Mouse (Mus musculus): Measurements from ENCODE around the gene Thap7. TPM values are rescaled to one million over a fixed set of nuclear protein-coding genes. Genes with fewer than 3 reads are reported as not detected.

Thap7 gene
- polyA plus RNA-seq, 1 experiment from 2014 or later: 53.4 TPM

DNA sequence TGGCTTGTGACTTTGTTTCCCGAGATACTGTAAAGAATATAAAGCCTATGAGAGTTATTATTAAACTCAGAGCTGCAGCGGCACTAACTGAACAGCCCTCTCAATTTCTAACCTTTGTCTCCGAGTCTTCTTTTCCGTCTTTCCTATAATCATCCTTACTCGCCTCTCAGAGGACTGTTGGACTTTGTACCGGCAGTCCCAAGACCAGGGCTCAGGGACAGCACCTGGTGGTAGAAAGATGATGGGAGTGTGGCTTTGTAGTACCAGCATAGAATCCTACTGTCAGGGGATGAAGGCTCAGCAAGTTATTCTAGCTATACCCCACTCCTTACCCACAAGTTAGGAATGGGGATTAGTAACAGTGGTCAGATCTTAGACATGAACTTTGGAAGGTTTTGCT lies 4.7 kb downstream of the Thap7 start:
- 94% methylated on average over 6 of the region's 6 CpGs for WGBS
- Histone ChIP-seq H3K9me3 (ENCODE audit: low read length) (no peaks in the 10 kb centered on the region), H3K36me3 (ENCODE audit: insufficient read depth, low read length) (peaks cover 54% of the 10 kb centered on the region)

DNA sequence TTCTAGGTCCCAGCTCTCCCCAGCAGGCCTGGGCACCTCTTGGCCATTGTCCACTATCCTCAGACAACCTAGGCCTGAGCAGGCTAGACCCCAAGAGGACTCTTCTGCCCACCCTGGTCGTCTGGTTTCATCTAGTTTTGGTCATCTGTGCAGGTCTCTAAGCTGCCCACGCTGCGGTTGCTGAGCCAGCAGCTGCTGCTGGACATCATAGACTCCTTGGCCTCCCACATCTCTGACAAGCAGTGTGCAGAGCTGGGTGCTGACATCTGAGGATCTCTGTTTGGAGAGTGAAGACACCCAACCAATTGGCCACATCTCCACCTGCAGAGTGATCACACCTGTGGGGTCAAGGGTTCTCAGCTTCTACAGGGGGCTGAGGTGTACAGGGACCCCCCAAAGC lies 5.4 kb downstream of the Thap7 start:
- no peak overlapping the region for H3K27ac ChIP-seq (ENCODE audit: low read length)
- H3K4me3 ChIP-seq (ENCODE audit: low read depth, low read length): no peak overlapping the region
- H3K4me2 ChIP-seq (replicated peaks; ENCODE audit: low read depth, low read length): no peak overlapping the region
- no peak overlapping the region for H3K9ac ChIP-seq (replicated peaks; ENCODE audit: low read depth)
- TF ChIP-seq EP300 (IDR thresholded peaks at IDR 0.05) (no peak), CTCF (IDR thresholded peaks at IDR 0.05) (no peak)
- no peak for ATAC-seq
- H3K9me3 ChIP-seq (ENCODE audit: low read length): no peaks in the 10 kb centered on the region
- no peaks in the 10 kb centered on the region for H3K27me3 ChIP-seq (replicated peaks; ENCODE audit: insufficient read depth, low read length)
- peaks cover 6% of the 10 kb centered on the region; the same call in 1 of the 2 replicates for H3K4me1 ChIP-seq (ENCODE audit: insufficient read depth, low read depth, low read length)
- no peak for DNase-seq (ENCODE audit: low spot score)
- H3K36me3 ChIP-seq (ENCODE audit: insufficient read depth, low read length): peaks cover 56% of the 10 kb centered on the region
- 84% methylated on average over 3 of the region's 3 CpGs for WGBS

More for the DNA sequence above, 4.7 kb downstream of the Thap7 start:
- DNase-seq (ENCODE audit: low spot score) (no peak), ATAC-seq (no peak)
- no peak overlapping the region for H3K4me3 ChIP-seq (ENCODE audit: low read depth, low read length)
- peaks cover 6% of the 10 kb centered on the region; the same call in 1 of the 2 replicates for H3K4me1 ChIP-seq (ENCODE audit: insufficient read depth, low read depth, low read length)
- no peak overlapping the region for H3K4me2 ChIP-seq (replicated peaks; ENCODE audit: low read depth, low read length)
- no peaks in the 10 kb centered on the region for H3K27me3 ChIP-seq (replicated peaks; ENCODE audit: insufficient read depth, low read length)
- no peak overlapping the region for H3K9ac ChIP-seq (replicated peaks; ENCODE audit: low read depth)
- H3K27ac ChIP-seq (ENCODE audit: low read length): no peak overlapping the region
- TF ChIP-seq EP300 (IDR thresholded peaks at IDR 0.05) (no peak), CTCF (IDR thresholded peaks at IDR 0.05) (no peak)

DNA sequence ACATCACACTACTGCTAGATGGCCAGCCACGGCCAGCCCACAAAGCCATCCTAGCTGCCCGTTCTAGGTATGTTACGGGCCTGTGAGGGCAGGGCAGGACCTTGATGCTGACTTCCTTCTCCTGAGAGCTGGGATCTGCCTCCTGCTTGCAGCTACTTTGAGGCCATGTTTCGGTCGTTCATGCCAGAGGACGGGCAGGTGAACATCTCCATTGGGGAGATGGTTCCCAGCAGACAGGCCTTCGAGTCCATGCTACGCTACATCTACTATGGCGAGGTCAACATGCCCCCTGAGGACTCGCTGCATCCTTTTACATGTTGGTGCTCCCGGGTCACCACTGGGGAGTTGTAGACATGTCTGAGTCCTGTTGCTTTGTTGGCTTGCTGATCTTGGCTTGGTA lies 6.8 kb downstream of the Thap7 start:
- Histone ChIP-seq H3K4me3 (ENCODE audit: low read depth, low read length) (no peak overlapping the region), H3K27me3 (replicated peaks; ENCODE audit: insufficient read depth, low read length) (no peaks in the 10 kb centered on the region), H3K9ac (replicated peaks; ENCODE audit: low read depth) (no peak overlapping the region), H3K9me3 (ENCODE audit: low read length) (no peaks in the 10 kb centered on the region), H3K4me2 (replicated peaks; ENCODE audit: low read depth, low read length) (no peak overlapping the region), H3K36me3 (ENCODE audit: insufficient read depth, low read length) (peaks cover 63% of the 10 kb centered on the region), H3K4me1 (ENCODE audit: insufficient read depth, low read depth, low read length) (no peaks in the 10 kb centered on the region), H3K27ac (ENCODE audit: low read length) (no peak overlapping the region)
- DNase-seq (ENCODE audit: low spot score): no peak
- no peak for ATAC-seq
- TF ChIP-seq CTCF (IDR thresholded peaks at IDR 0.05) (no peak), EP300 (IDR thresholded peaks at IDR 0.05) (no peak)
- 95% methylated on average over 11 of the region's 11 CpGs for WGBS

DNA sequence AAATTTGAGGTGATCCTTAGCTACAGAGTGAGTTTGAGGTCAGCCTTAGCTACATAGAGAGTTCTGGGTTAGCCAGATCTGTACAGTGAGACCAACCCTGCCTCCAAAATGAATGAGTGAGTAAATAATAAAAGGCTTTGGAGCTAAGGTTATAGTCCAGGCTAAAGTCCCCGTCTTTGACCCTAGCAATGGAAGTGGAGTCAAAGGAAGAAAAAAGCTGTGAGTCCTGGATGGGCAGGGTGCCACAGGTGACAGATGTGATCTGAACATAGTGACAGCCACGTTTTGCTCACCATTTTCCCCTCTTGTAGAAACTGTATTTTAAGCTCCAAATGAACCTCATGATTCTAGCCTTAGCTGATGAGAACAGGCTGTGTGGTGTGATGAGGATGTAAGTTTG lies 12.0 kb downstream of the Thap7 start:
- Histone ChIP-seq H3K27ac (ENCODE audit: low read length) (no peak overlapping the region), H3K9ac (replicated peaks; ENCODE audit: low read depth) (no peak overlapping the region), H3K27me3 (replicated peaks; ENCODE audit: insufficient read depth, low read length) (no peaks in the 10 kb centered on the region), H3K4me2 (replicated peaks; ENCODE audit: low read depth, low read length) (no peak overlapping the region), H3K4me3 (ENCODE audit: low read depth, low read length) (no peak overlapping the region), H3K4me1 (ENCODE audit: insufficient read depth, low read depth, low read length) (no peaks in the 10 kb centered on the region), H3K9me3 (ENCODE audit: low read length) (no peaks in the 10 kb centered on the region), H3K36me3 (ENCODE audit: insufficient read depth, low read length) (peaks cover 40% of the 10 kb centered on the region)
- TF ChIP-seq EP300 (IDR thresholded peaks at IDR 0.05) (no peak), CTCF (IDR thresholded peaks at IDR 0.05) (no peak)
- DNase-seq (ENCODE audit: low spot score): no peak
- WGBS: 88% methylated on average over 2 of the region's 2 CpGs
- ATAC-seq: no peak

DNA sequence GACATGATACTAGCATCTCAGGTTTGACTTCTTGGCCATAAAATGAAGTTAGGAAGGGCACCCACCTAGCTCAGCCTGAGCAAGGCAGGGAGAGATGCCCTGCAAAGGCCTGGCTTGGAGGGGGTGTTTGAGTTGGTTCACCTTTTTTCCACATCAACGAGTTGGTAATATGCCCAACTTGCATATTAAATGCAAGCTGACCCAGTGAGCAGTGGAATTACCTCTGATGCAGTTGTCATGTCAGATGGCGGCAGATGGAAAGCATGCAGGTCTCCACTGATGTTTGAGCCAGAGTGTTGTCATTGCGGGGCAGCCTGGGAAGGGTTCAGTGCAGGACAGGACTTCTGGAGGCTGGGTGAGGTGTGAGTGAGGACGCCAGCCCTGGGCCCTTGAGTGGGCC lies 19.5 kb downstream of the Thap7 start:
- Histone ChIP-seq H3K4me3 (ENCODE audit: low read depth, low read length) (no peak overlapping the region), H3K27me3 (replicated peaks; ENCODE audit: insufficient read depth, low read length) (no peaks in the 10 kb centered on the region), H3K27ac (ENCODE audit: low read length) (no peak overlapping the region), H3K36me3 (ENCODE audit: insufficient read depth, low read length) (peaks cover 18% of the 10 kb centered on the region; the same call in 1 of the 2 replicates), H3K9ac (replicated peaks; ENCODE audit: low read depth) (no peak overlapping the region), H3K4me2 (replicated peaks; ENCODE audit: low read depth, low read length) (no peak overlapping the region), H3K9me3 (ENCODE audit: low read length) (no peaks in the 10 kb centered on the region), H3K4me1 (ENCODE audit: insufficient read depth, low read depth, low read length) (peaks cover 10% of the 10 kb centered on the region; the same call in 1 of the 2 replicates)
- TF ChIP-seq CTCF (IDR thresholded peaks at IDR 0.05): no peak
- TF ChIP-seq EP300 (IDR thresholded peaks at IDR 0.05): no peak
- DNase-seq (ENCODE audit: low spot score) (no peak), ATAC-seq (no peak)
- WGBS: 90% methylated on average over 4 of the region's 4 CpGs

DNA sequence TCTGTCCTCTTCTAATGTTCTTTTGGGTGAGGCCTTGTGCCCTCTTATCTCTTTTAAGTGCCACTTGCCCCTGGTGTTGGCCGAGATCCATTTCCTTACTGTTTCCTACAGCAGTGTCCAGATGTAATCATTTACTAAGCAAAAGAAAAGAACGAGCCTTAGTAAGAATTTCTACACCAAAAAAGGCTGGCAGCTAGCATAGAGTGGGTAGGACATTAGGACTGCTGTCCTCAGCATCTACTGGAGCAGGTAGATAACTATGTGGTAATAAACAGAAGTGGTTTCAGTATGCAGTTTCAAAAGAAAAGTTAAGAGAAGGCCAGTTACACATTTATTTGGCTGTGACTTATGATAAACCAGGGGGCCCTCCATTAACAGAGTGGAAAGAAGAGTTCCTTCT lies 20.2 kb downstream of the Thap7 start:
- no peak overlapping the region for H3K9ac ChIP-seq (replicated peaks; ENCODE audit: low read depth)

More for the DNA sequence above, 20.2 kb downstream of the Thap7 start:
- H3K36me3 ChIP-seq (ENCODE audit: insufficient read depth, low read length): peaks cover 17% of the 10 kb centered on the region; the same call in 1 of the 2 replicates
- peak; percentile 16; the same call in 1 of the 2 replicates for TF ChIP-seq EP300 (IDR thresholded peaks at IDR 0.05)
- no peak for TF ChIP-seq CTCF (IDR thresholded peaks at IDR 0.05)
- DNase-seq (ENCODE audit: low spot score) (peak; percentile 57), ATAC-seq (peak; percentile 39)
- H3K27ac ChIP-seq (ENCODE audit: low read length): no peak overlapping the region
- H3K4me2 ChIP-seq (replicated peaks; ENCODE audit: low read depth, low read length): no peak overlapping the region
- WGBS: 38% methylated on average over 2 of the region's 2 CpGs
- peaks cover 10% of the 10 kb centered on the region; the same call in 1 of the 2 replicates for H3K4me1 ChIP-seq (ENCODE audit: insufficient read depth, low read depth, low read length)
- no peaks in the 10 kb centered on the region for H3K9me3 ChIP-seq (ENCODE audit: low read length)
- H3K27me3 ChIP-seq (replicated peaks; ENCODE audit: insufficient read depth, low read length): no peaks in the 10 kb centered on the region
- H3K4me3 ChIP-seq (ENCODE audit: low read depth, low read length): no peak overlapping the region

Measured in lung, postnatal 0 days (tissue).